Mouse (Mus musculus): ENCODE data around the gene Pgm5. TPM values are rescaled to one million over a fixed set of nuclear protein-coding genes. Genes with fewer than 3 reads are reported as not detected.

Pgm5 gene
- total and polyA plus RNA-seq, 3 experiments: not detected

GRCm38 (mm10) chr19:24746266-24746875 lies 115.3 kb downstream of the Pgm5 start:
- DNase-seq (ENCODE audit: low read depth, low spot score): no peak
- H3K9ac ChIP-seq (ENCODE audit: control insufficient read depth, low read depth, low read length, poor library complexity, severe bottlenecking): no peak overlapping the region
- H3K36me3 ChIP-seq (ENCODE audit: control insufficient read depth in 1 of 2, insufficient read depth in 2 of 2, low read length in 2 of 2): no peaks in the 10 kb centered on the region
- H3K4me1 ChIP-seq (ENCODE audit: control insufficient read depth in 1 of 2, insufficient read depth in 2 of 2, low read length in 2 of 2): no peaks in the 10 kb centered on the region
- H3K27ac ChIP-seq (ENCODE audit: control insufficient read depth, low read depth, low read length): no peak overlapping the region
- H3K9me3 ChIP-seq (replicated peaks; ENCODE audit: insufficient read depth, low read length): no peaks in the 10 kb centered on the region
- no peak overlapping the region for H3K4me3 ChIP-seq (ENCODE audit: control insufficient read depth in 1 of 2, insufficient read depth in 1 of 2, low read depth in 2 of 2, low read length in 2 of 2)
- no peaks in the 10 kb centered on the region for H3K79me2 ChIP-seq (ENCODE audit: control insufficient read depth, insufficient read depth, low read length, poor library complexity)
- H3K27me3 ChIP-seq (ENCODE audit: control insufficient read depth in 1 of 2, insufficient read depth in 2 of 2, low read length in 2 of 2): peaks cover 0 to 2% of the 10 kb centered on the region in 2 experiments; a peak in 2 of 4 replicates
- TF ChIP-seq MAZ (IDR thresholded peaks at IDR 0.05; ENCODE audit: low read depth, low read length) (no peak), MEF2A (IDR thresholded peaks at IDR 0.05; ENCODE audit: extremely low read depth, insufficient replicate concordance, low read depth, low read length, poor library complexity, severe bottlenecking) (no peak), NELFE (IDR thresholded peaks at IDR 0.05; ENCODE audit: low read depth, low read length) (no peak), BHLHE40 (IDR thresholded peaks at IDR 0.05; ENCODE audit: borderline replicate concordance, low read depth, low read length) (no peak), ETS1 (IDR thresholded peaks at IDR 0.05; ENCODE audit: low read depth, low read length) (no peak)

- no peaks in the 10 kb centered on the region for H3K4me1 ChIP-seq (ENCODE audit: control insufficient read depth in 1 of 2, insufficient read depth in 2 of 2, low read length in 2 of 2)
- no peak overlapping the region for H3K27ac ChIP-seq (ENCODE audit: control insufficient read depth, low read depth, low read length)
- no peak for DNase-seq (ENCODE audit: low read depth, low spot score)
- H3K27me3 ChIP-seq (ENCODE audit: control insufficient read depth in 1 of 2, insufficient read depth in 2 of 2, low read length in 2 of 2): peaks cover 0 to 2% of the 10 kb centered on the region in 2 experiments; a peak in 2 of 4 replicates
- no peak overlapping the region for H3K4me3 ChIP-seq (ENCODE audit: control insufficient read depth in 1 of 2, insufficient read depth in 1 of 2, low read depth in 2 of 2, low read length in 2 of 2)
- TF ChIP-seq ZMIZ1 (IDR thresholded peaks at IDR 0.05; ENCODE audit: low read depth, low read length): no peak
- TF ChIP-seq SMC3 (IDR thresholded peaks at IDR 0.05; ENCODE audit: low read depth, low read length): no peak
- TF ChIP-seq CTCF (IDR thresholded peaks at IDR 0.05 in 2 of 3, conservative IDR thresholded peaks at IDR 0.05 in 1 of 3; ENCODE audit: control insufficient read depth in 1 of 3, insufficient read depth in 1 of 3, low read depth in 2 of 3, low read length in 3 of 3, poor library complexity in 1 of 3, severe bottlenecking in 1 of 3): no peak
- no peak for TF ChIP-seq ELF1 (IDR thresholded peaks at IDR 0.05; ENCODE audit: low read depth, low read length)
- no peak for TF ChIP-seq MAX (IDR thresholded peaks at IDR 0.05; ENCODE audit: low read length)
- TF ChIP-seq USF2 (IDR thresholded peaks at IDR 0.05; ENCODE audit: borderline replicate concordance in 1 of 2, insufficient read depth in 1 of 2, low read depth in 1 of 2, low read length in 2 of 2): no peak
- TF ChIP-seq NRF1 (IDR thresholded peaks at IDR 0.05; ENCODE audit: insufficient read depth, low read depth, low read length, poor library complexity, severe bottlenecking): no peak
- TF ChIP-seq NELFE (IDR thresholded peaks at IDR 0.05; ENCODE audit: low read depth, low read length): no peak
- TF ChIP-seq CHD2 (IDR thresholded peaks at IDR 0.05; ENCODE audit: low read length): no peak
- TF ChIP-seq E2F4 (IDR thresholded peaks at IDR 0.05; ENCODE audit: borderline replicate concordance, low read depth, low read length): no peak
- no peak for TF ChIP-seq HCFC1 (IDR thresholded peaks at IDR 0.05; ENCODE audit: low read depth, low read length)
- TF ChIP-seq POLR2A (IDR thresholded peaks at IDR 0.05; ENCODE audit: control insufficient read depth in 1 of 2, insufficient read depth in 1 of 2, low read depth in 1 of 2, low read length in 2 of 2, poor library complexity in 1 of 2): no peak
- no peak for TF ChIP-seq CHD1 (IDR thresholded peaks at IDR 0.05; ENCODE audit: low read depth, low read length)
- no peak for TF ChIP-seq POLR2AphosphoS2 (IDR thresholded peaks at IDR 0.05; ENCODE audit: low read length)
- no peak overlapping the region for H3K9ac ChIP-seq (ENCODE audit: control insufficient read depth, low read depth, low read length, poor library complexity, severe bottlenecking)
- no peaks in the 10 kb centered on the region for H3K79me2 ChIP-seq (ENCODE audit: control insufficient read depth, insufficient read depth, low read length, poor library complexity)
- H3K36me3 ChIP-seq (ENCODE audit: control insufficient read depth in 1 of 2, insufficient read depth in 2 of 2, low read length in 2 of 2): no peaks in the 10 kb centered on the region
- H3K9me3 ChIP-seq (replicated peaks; ENCODE audit: insufficient read depth, low read length): no peaks in the 10 kb centered on the region
Measured at GRCm38 (mm10) chr19:24742606-24743005, 119.0 kb downstream of the Pgm5 start.

Data from MEL (cell line).